Mouse (Mus musculus) ES-Bruce4 (cell line): ENCODE measurements around the gene St3gal6.

ENCODE experiments used
- CTCF ChIP-seq: IDR thresholded peaks from one replicate; pipeline ENCODE4 v1.8.1; 2011; ENCODE audit warnings: low read depth, low read length
- EP300 ChIP-seq: IDR thresholded peaks from 2 replicates; pipeline ENCODE4 v1.6.1; 2011; ENCODE audit warnings: low read depth, low read length; ENCODE audit not compliant: insufficient read depth
- POLR2A ChIP-seq: IDR thresholded peaks from one replicate; pipeline ENCODE4 v1.8.1; 2011; ENCODE audit warnings: low read length; ENCODE audit not compliant: insufficient read depth

GRCm38 (mm10) chr16:58474875-58475274 lies 49.2 kb downstream of the St3gal6 start:
- TF ChIP-seq POLR2A (no peak), CTCF (no peak), EP300 (no peak)
